Mouse (Mus musculus) left cerebral cortex, adult 18-20 months (tissue): Measurements from ENCODE around the gene Gnao1. TPM values are rescaled to one million over a fixed set of nuclear protein-coding genes. Genes with fewer than 3 reads are reported as not detected.

Experiments
- DNase-seq, 2 experiments: peaks; one replicate each; pipeline ENCODE4 v3.0.0; 2021 to 2022; ENCODE audit warnings: low spot score in 2 of 2, mixed read lengths in 1 of 2
- total RNA-seq, 2 experiments: library from RNA; stranded (reverse); gene quantifications; 2 replicates each; pipeline ENCODE4 v1.2.3; 2021

The Gnao1 gene
- total RNA-seq, 2 experiments from 2014 or later = 659 to 709 TPM

GRCm38 (mm10) chr8:93888702-93889480 is 79.1 kb downstream of the Gnao1 start:
- no peak for DNase-seq

- no peak for DNase-seq
Measured at GRCm38 (mm10) chr8:93893556-93893955, 83.8 kb downstream of the Gnao1 start.

- DNase-seq = no peak
Measured at GRCm38 (mm10) chr8:93896841-93897551, 87.2 kb downstream of the Gnao1 start.

GRCm38 (mm10) chr8:93898570-93898969 is 88.8 kb downstream of the Gnao1 start:
- no peak for DNase-seq

GRCm38 (mm10) chr8:93902040-93902439 is 92.3 kb downstream of the Gnao1 start:
- no peak for DNase-seq

GRCm38 (mm10) chr8:93906961-93907360 is 97.2 kb downstream of the Gnao1 start:
- DNase-seq = no peak

GRCm38 (mm10) chr8:93907987-93908441 is 98.2 kb downstream of the Gnao1 start:
- DNase-seq = peak in 1 of 2 experiments; percentile 52

- no peak for DNase-seq
Measured at GRCm38 (mm10) chr8:93908546-93908945, 98.8 kb downstream of the Gnao1 start.

GRCm38 (mm10) chr8:93911715-93912555 is 102.2 kb downstream of the Gnao1 start:
- DNase-seq = no peak

- peak; percentile 69 to 85 for DNase-seq
Measured at GRCm38 (mm10) chr8:93917859-93918421, 108.2 kb downstream of the Gnao1 start.

- no peak for DNase-seq
Measured at GRCm38 (mm10) chr8:93918580-93918979, 108.8 kb downstream of the Gnao1 start.

GRCm38 (mm10) chr8:93919422-93919821 is 109.7 kb downstream of the Gnao1 start:
- DNase-seq = no peak

- no peak for DNase-seq
Measured at GRCm38 (mm10) chr8:93919916-93920589, 110.3 kb downstream of the Gnao1 start.

- no peak for DNase-seq
Measured at GRCm38 (mm10) chr8:93920590-93920948, 110.8 kb downstream of the Gnao1 start.

GRCm38 (mm10) chr8:93923897-93924334 is 114.2 kb downstream of the Gnao1 start:
- peak; percentile 81 to 87 for DNase-seq

- DNase-seq = no peak
Measured at GRCm38 (mm10) chr8:93925513-93925912, 115.7 kb downstream of the Gnao1 start.

- DNase-seq = no peak
Measured at GRCm38 (mm10) chr8:93929233-93929632, 119.5 kb downstream of the Gnao1 start.

- DNase-seq = no peak
Measured at GRCm38 (mm10) chr8:93931336-93931735, 121.6 kb downstream of the Gnao1 start.

GRCm38 (mm10) chr8:93932873-93933272 is 123.1 kb downstream of the Gnao1 start:
- DNase-seq = peak; percentile 86 to 89

GRCm38 (mm10) chr8:93933288-93933687 is 123.5 kb downstream of the Gnao1 start:
- DNase-seq = no peak

GRCm38 (mm10) chr8:93938193-93938592 is 128.4 kb downstream of the Gnao1 start:
- DNase-seq = no peak
